Mouse (Mus musculus): ENCODE data around the gene E2f6.
A peak's percentile ranks its signal among the peaks of the same experiment; 100 is the strongest.

The E2f6 gene

GRCm38 (mm10) chr12:16800959-16801315 lies 9.8 kb upstream of the E2f6 start:
- no peak for DNase-seq

- no peak for DNase-seq
Observed at GRCm38 (mm10) chr12:16803237-16803955, 7.4 kb upstream of the E2f6 start.

- no peak for DNase-seq
Observed at GRCm38 (mm10) chr12:16803956-16804430, 6.8 kb upstream of the E2f6 start.

- peak; percentile 84 to 93 for DNase-seq
Observed at GRCm38 (mm10) chr12:16805511-16805910, 5.3 kb upstream of the E2f6 start.

- DNase-seq, result peak; percentile 19 to 61
Observed at GRCm38 (mm10) chr12:16808045-16808444, 2.7 kb upstream of the E2f6 start.

GRCm38 (mm10) chr12:16811477-16811876 lies 714 bp downstream of the E2f6 start:
- DNase-seq, result no peak

- DNase-seq, result no peak
Observed at GRCm38 (mm10) chr12:16817147-16817546, 6.4 kb downstream of the E2f6 start.

GRCm38 (mm10) chr12:16818513-16818912 lies 7.8 kb downstream of the E2f6 start:
- DNase-seq, result no peak

- no peak for DNase-seq
Observed at GRCm38 (mm10) chr12:16820761-16821160, 10.0 kb downstream of the E2f6 start.

GRCm38 (mm10) chr12:16822181-16822734 lies 11.5 kb downstream of the E2f6 start:
- DNase-seq, result no peak

- DNase-seq, result no peak
Observed at GRCm38 (mm10) chr12:16823701-16824100, 12.9 kb downstream of the E2f6 start.

GRCm38 (mm10) chr12:16828505-16828904 lies 17.7 kb downstream of the E2f6 start:
- DNase-seq, result peak; percentile 64 to 83

GRCm38 (mm10) chr12:16829785-16830184 lies 19.0 kb downstream of the E2f6 start:
- DNase-seq, result peak in 1 of 2 experiments; percentile 45

- peak; percentile 36 to 42 for DNase-seq
Observed at GRCm38 (mm10) chr12:16831071-16831470, 20.3 kb downstream of the E2f6 start.

GRCm38 (mm10) chr12:16834701-16835100 lies 23.9 kb downstream of the E2f6 start:
- DNase-seq, result no peak

- DNase-seq, result peak; percentile 68 to 75
Observed at GRCm38 (mm10) chr12:16836188-16836587, 25.4 kb downstream of the E2f6 start.

- DNase-seq, result no peak
Observed at GRCm38 (mm10) chr12:16837766-16838165, 27.0 kb downstream of the E2f6 start.

- DNase-seq, result no peak
Observed at GRCm38 (mm10) chr12:16840842-16841782, 30.3 kb downstream of the E2f6 start.

GRCm38 (mm10) chr12:16844623-16845592 lies 34.1 kb downstream of the E2f6 start:
- no peak for DNase-seq

- DNase-seq, result no peak
Observed at GRCm38 (mm10) chr12:16847204-16847792, 36.5 kb downstream of the E2f6 start.

- no peak for DNase-seq
Observed at GRCm38 (mm10) chr12:16848501-16848900, 37.7 kb downstream of the E2f6 start.

GRCm38 (mm10) chr12:16849821-16850220 lies 39.1 kb downstream of the E2f6 start:
- DNase-seq, result no peak
